Mouse (Mus musculus): ENCODE measurements at regions not wholly inside any gene's neighbourhood (a gene's known extent, or its start where the extent isn't known, plus 50 kb on each side); places are given as distances from the start of the nearest gene placed in this dataset.

- TF ChIP-seq CTCF (IDR thresholded peaks at IDR 0.05; ENCODE audit: control insufficient read depth, insufficient read depth, low read length) = no peak
- no peak for TF ChIP-seq POLR2A (IDR thresholded peaks at IDR 0.05; ENCODE audit: borderline replicate concordance, control insufficient read depth, low read depth, low read length)
Observed at GRCm38 (mm10) chr3:136439350-136439749, 113.5 kb upstream of the Bank1 start.

All from bone marrow, adult 2 months (tissue).